Mouse (Mus musculus) ES-Bruce4 (cell line): ENCODE data around the gene 9930022D16Rik.

Source experiments
- CTCF ChIP-seq: IDR thresholded peaks from one replicate; pipeline ENCODE4 v1.8.1; 2011; ENCODE audit warnings: low read depth, low read length
- EP300 ChIP-seq: IDR thresholded peaks from 2 replicates; pipeline ENCODE4 v1.6.1; 2011; ENCODE audit warnings: low read depth, low read length; ENCODE audit not compliant: insufficient read depth
- POLR2A ChIP-seq: IDR thresholded peaks from one replicate; pipeline ENCODE4 v1.8.1; 2011; ENCODE audit warnings: low read length; ENCODE audit not compliant: insufficient read depth

DNA sequence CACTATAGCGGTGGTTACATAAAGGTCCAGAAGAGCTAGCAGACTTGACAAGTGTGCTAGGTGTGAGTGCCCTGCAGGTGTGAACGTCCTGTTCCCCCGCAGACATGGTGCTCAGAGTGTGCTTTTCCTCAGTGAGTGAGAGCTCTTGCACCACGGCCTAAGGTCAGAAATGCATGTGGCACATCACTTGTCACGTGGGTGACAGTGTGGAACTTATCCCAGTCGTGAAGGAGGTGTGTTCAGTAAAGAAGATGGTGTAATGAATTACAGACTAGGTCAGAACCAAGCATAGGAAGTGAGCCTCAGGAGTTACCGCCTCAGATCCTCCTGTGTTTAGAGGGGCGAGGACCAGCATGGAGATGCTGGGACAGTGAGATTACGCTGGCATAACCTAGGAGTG is 18.4 kb upstream of the 9930022D16Rik start:
- no peak for TF ChIP-seq CTCF
- TF ChIP-seq POLR2A = no peak
- no peak for TF ChIP-seq EP300
